Mouse (Mus musculus): Measurements from ENCODE around the gene Snx1. TPM values are rescaled to one million over a fixed set of nuclear protein-coding genes. Genes with fewer than 3 reads are reported as not detected.
A peak's percentile ranks its signal among the peaks of the same experiment; 100 is the strongest.

Snx1 gene
- polyA plus RNA-seq (2012; rRNA removed) = 98.1 and 102 TPM in 2 replicates

- no peaks in the 10 kb centered on the region for H3K36me3 ChIP-seq (ENCODE audit: control insufficient read depth, insufficient read depth, low read length)
- peaks cover 12% of the 10 kb centered on the region for H3K4me1 ChIP-seq (ENCODE audit: control insufficient read depth, insufficient read depth, low read length)
- no peaks in the 10 kb centered on the region for H3K27me3 ChIP-seq (ENCODE audit: control insufficient read depth, insufficient read depth, low read length)
- peak within 1 kb of the TSS; percentile 99 for H3K4me3 ChIP-seq (ENCODE audit: control insufficient read depth, low read depth, low read length)
- peak within 1 kb of the TSS; percentile 85 for H3K27ac ChIP-seq (ENCODE audit: control insufficient read depth, insufficient read depth, low read depth, low read length)
- TF ChIP-seq POLR2A (IDR thresholded peaks at IDR 0.05; ENCODE audit: control insufficient read depth, low read depth, low read length) (peak; percentile 89), CTCF (IDR thresholded peaks at IDR 0.05; ENCODE audit: control insufficient read depth, insufficient read depth, insufficient replicate concordance, low read depth, low read length) (no peak)
Observed at GRCm38 (mm10) chr9:66126456-66127192, at the start of gene Snx1, which contains the start of gene Ciao2a. Gene Snx1 (minus strand): TSS chr9:66126587. Gene Ciao2a (plus strand): TSS chr9:66126611.

- no peaks in the 10 kb centered on the region for H3K36me3 ChIP-seq (ENCODE audit: control insufficient read depth, insufficient read depth, low read length)
- TF ChIP-seq CTCF (IDR thresholded peaks at IDR 0.05; ENCODE audit: control insufficient read depth, insufficient read depth, insufficient replicate concordance, low read depth, low read length) (no peak), POLR2A (IDR thresholded peaks at IDR 0.05; ENCODE audit: control insufficient read depth, low read depth, low read length) (no peak)
- H3K4me3 ChIP-seq (ENCODE audit: control insufficient read depth, low read depth, low read length) = no peak overlapping the region
- H3K27me3 ChIP-seq (ENCODE audit: control insufficient read depth, insufficient read depth, low read length) = no peaks in the 10 kb centered on the region
- H3K4me1 ChIP-seq (ENCODE audit: control insufficient read depth, insufficient read depth, low read length) = no peaks in the 10 kb centered on the region
- no peak overlapping the region for H3K27ac ChIP-seq (ENCODE audit: control insufficient read depth, insufficient read depth, low read depth, low read length)
Observed at GRCm38 (mm10) chr9:66174985-66175384, 48.6 kb upstream of the Snx1 start.

DNA sequence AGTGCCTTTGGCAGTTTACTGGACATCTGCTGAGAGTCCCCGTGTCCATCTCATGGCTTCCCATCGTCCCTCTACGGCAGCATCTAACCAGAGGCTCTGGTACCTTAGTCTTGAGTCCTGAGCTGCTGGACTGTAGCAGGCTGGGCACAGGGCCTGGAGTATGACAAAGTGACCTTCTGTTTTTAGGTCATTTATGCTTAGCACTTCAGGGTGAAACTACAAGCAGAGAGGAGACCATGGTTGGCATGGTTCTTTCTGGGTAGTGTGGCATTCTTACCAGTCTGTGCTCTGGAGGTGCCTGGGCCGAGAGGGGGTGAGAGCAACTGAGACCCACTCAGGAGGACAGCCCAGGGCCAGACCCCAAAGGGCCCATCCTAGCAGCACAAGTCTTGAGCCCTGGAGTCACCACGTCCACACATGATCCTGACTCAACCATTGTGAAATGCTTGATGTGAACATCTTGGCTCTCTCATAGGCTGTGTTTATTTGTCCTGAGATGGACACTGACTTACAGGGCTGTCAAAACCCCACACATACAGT is 47.0 kb upstream of the Snx1 start:
- H3K27me3 ChIP-seq (ENCODE audit: control insufficient read depth, insufficient read depth, low read length) = no peaks in the 10 kb centered on the region
- H3K27ac ChIP-seq (ENCODE audit: control insufficient read depth, insufficient read depth, low read depth, low read length) = no peak overlapping the region
- TF ChIP-seq CTCF (IDR thresholded peaks at IDR 0.05; ENCODE audit: control insufficient read depth, insufficient read depth, insufficient replicate concordance, low read depth, low read length) (no peak), POLR2A (IDR thresholded peaks at IDR 0.05; ENCODE audit: control insufficient read depth, low read depth, low read length) (no peak)
- H3K4me3 ChIP-seq (ENCODE audit: control insufficient read depth, low read depth, low read length) = no peak overlapping the region
- H3K4me1 ChIP-seq (ENCODE audit: control insufficient read depth, insufficient read depth, low read length) = no peaks in the 10 kb centered on the region
- H3K36me3 ChIP-seq (ENCODE audit: control insufficient read depth, insufficient read depth, low read length) = no peaks in the 10 kb centered on the region

GRCm38 (mm10) chr9:66171275-66171921 is 45.0 kb upstream of the Snx1 start:
- Histone ChIP-seq H3K27me3 (ENCODE audit: control insufficient read depth, insufficient read depth, low read length) (no peaks in the 10 kb centered on the region), H3K4me3 (ENCODE audit: control insufficient read depth, low read depth, low read length) (no peak overlapping the region), H3K36me3 (ENCODE audit: control insufficient read depth, insufficient read depth, low read length) (no peaks in the 10 kb centered on the region), H3K27ac (ENCODE audit: control insufficient read depth, insufficient read depth, low read depth, low read length) (no peak overlapping the region), H3K4me1 (ENCODE audit: control insufficient read depth, insufficient read depth, low read length) (no peaks in the 10 kb centered on the region)
- TF ChIP-seq CTCF (IDR thresholded peaks at IDR 0.05; ENCODE audit: control insufficient read depth, insufficient read depth, insufficient replicate concordance, low read depth, low read length) (no peak), POLR2A (IDR thresholded peaks at IDR 0.05; ENCODE audit: control insufficient read depth, low read depth, low read length) (no peak)

DNA sequence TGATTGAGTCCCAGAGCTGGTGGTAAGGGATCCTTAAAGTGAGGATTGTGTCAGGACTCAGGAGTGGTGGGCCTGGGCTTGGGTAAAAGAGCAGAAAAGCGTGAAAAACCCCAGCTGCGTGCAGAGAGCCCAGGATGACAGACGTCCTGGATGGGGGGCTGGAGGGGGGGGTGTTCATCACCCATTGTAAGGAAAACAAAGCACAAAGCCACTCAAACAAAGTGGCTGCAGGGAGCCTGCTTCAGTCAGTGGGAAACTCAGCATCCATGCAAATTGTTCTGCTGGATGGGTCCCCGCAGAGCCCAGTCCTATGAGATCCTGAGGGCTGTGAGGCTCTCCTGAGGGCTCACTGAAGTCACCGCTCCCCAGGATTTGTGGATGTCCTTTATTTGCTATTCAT is 44.1 kb upstream of the Snx1 start:
- TF ChIP-seq CTCF (IDR thresholded peaks at IDR 0.05; ENCODE audit: control insufficient read depth, insufficient read depth, insufficient replicate concordance, low read depth, low read length) = no peak
- TF ChIP-seq POLR2A (IDR thresholded peaks at IDR 0.05; ENCODE audit: control insufficient read depth, low read depth, low read length) = no peak
- Histone ChIP-seq H3K4me1 (ENCODE audit: control insufficient read depth, insufficient read depth, low read length) (no peaks in the 10 kb centered on the region), H3K36me3 (ENCODE audit: control insufficient read depth, insufficient read depth, low read length) (no peaks in the 10 kb centered on the region), H3K27me3 (ENCODE audit: control insufficient read depth, insufficient read depth, low read length) (no peaks in the 10 kb centered on the region), H3K27ac (ENCODE audit: control insufficient read depth, insufficient read depth, low read depth, low read length) (no peak overlapping the region), H3K4me3 (ENCODE audit: control insufficient read depth, low read depth, low read length) (no peak overlapping the region)

DNA sequence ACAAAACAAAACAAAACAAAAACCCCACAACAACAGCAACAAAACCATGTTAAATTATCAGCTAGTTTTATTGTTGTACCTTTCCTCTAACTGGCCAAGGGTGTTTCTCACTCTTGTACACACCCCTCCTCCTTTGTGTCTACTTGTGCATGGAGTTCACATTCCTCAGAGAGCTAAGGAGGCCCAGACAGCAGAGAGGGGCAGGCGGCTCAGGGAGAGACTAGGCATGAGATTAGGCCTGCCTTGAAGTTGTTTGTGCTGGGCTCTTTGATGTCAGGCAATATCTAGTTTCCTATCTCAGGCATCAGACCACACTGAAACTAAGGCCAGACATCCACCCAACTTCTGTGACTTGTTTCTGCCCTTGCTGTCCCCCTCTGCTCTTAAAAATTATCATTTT is 41.8 kb upstream of the Snx1 start:
- Histone ChIP-seq H3K4me3 (ENCODE audit: control insufficient read depth, low read depth, low read length) (no peak overlapping the region), H3K27ac (ENCODE audit: control insufficient read depth, insufficient read depth, low read depth, low read length) (no peak overlapping the region), H3K27me3 (ENCODE audit: control insufficient read depth, insufficient read depth, low read length) (no peaks in the 10 kb centered on the region), H3K4me1 (ENCODE audit: control insufficient read depth, insufficient read depth, low read length) (no peaks in the 10 kb centered on the region), H3K36me3 (ENCODE audit: control insufficient read depth, insufficient read depth, low read length) (no peaks in the 10 kb centered on the region)
- TF ChIP-seq CTCF (IDR thresholded peaks at IDR 0.05; ENCODE audit: control insufficient read depth, insufficient read depth, insufficient replicate concordance, low read depth, low read length) (no peak), POLR2A (IDR thresholded peaks at IDR 0.05; ENCODE audit: control insufficient read depth, low read depth, low read length) (no peak)

DNA sequence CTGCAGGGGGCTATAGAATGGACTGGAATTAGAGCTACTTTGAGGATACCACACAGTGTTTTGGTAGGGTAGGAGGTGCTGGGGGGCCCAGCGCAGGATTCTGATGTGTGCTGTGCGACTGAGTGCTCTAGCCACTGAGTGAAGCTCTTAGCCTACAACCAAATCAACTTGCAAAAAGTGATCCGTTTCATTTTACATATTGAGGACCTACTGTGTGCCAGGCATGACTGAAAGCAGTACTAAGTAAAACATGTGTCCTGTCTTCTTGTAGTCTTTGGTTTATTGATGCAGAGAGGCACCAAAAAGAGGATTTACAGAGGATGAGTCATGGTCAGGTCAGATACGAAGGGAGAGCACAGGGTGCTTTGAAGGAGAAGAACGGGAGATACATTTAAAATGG is 40.8 kb upstream of the Snx1 start:
- no peak overlapping the region for H3K27ac ChIP-seq (ENCODE audit: control insufficient read depth, insufficient read depth, low read depth, low read length)
- H3K27me3 ChIP-seq (ENCODE audit: control insufficient read depth, insufficient read depth, low read length) = no peaks in the 10 kb centered on the region
- no peak for TF ChIP-seq CTCF (IDR thresholded peaks at IDR 0.05; ENCODE audit: control insufficient read depth, insufficient read depth, insufficient replicate concordance, low read depth, low read length)
- no peak for TF ChIP-seq POLR2A (IDR thresholded peaks at IDR 0.05; ENCODE audit: control insufficient read depth, low read depth, low read length)
- no peak overlapping the region for H3K4me3 ChIP-seq (ENCODE audit: control insufficient read depth, low read depth, low read length)
- H3K36me3 ChIP-seq (ENCODE audit: control insufficient read depth, insufficient read depth, low read length) = no peaks in the 10 kb centered on the region
- H3K4me1 ChIP-seq (ENCODE audit: control insufficient read depth, insufficient read depth, low read length) = no peaks in the 10 kb centered on the region

Measured in testis, adult 2 months (tissue).